Mouse (Mus musculus) kidney, adult 9 months (tissue): ENCODE results near the gene Cd22.
"Not testable (repeated sequence)": the region's sequence is repeated elsewhere in the genome, so short reads cannot be mapped to it uniquely, and the experiment has no call there.

Source experiments
- DNase-seq: peaks from one replicate; pipeline ENCODE4 v3.0.0; 2022

Cd22 gene

GRCm38 (mm10) chr7:30859635-30860402 lies 20.3 kb downstream of the Cd22 start:
- DNase-seq = peak; percentile 40

- peak; percentile 81 for DNase-seq
Measured at GRCm38 (mm10) chr7:30859290-30859634, 20.9 kb downstream of the Cd22 start.

- DNase-seq = no peak
Measured at GRCm38 (mm10) chr7:30857746-30858145, 22.4 kb downstream of the Cd22 start.

GRCm38 (mm10) chr7:30856078-30856477 lies 24.1 kb downstream of the Cd22 start, which contains the start of gene Ffar3:
Gene Ffar3 (minus strand): TSS chr7:30856178.
- no peak for DNase-seq

GRCm38 (mm10) chr7:30851421-30851820 lies 28.7 kb downstream of the Cd22 start:
- DNase-seq = no peak

GRCm38 (mm10) chr7:30847934-30848333 lies 32.2 kb downstream of the Cd22 start:
- no peak for DNase-seq

GRCm38 (mm10) chr7:30847386-30847785 lies 32.8 kb downstream of the Cd22 start:
- DNase-seq = peak; percentile 53

- no peak for DNase-seq
Measured at GRCm38 (mm10) chr7:30846505-30847053, 33.6 kb downstream of the Cd22 start.

GRCm38 (mm10) chr7:30844676-30845297 lies 35.4 kb downstream of the Cd22 start:
- no peak for DNase-seq

GRCm38 (mm10) chr7:30842092-30842491 lies 38.0 kb downstream of the Cd22 start:
- no peak for DNase-seq

- DNase-seq = no peak
Measured at GRCm38 (mm10) chr7:30841379-30841778, 38.8 kb downstream of the Cd22 start.

- no peak for DNase-seq
Measured at GRCm38 (mm10) chr7:30840306-30840705, 39.8 kb downstream of the Cd22 start.

GRCm38 (mm10) chr7:30837277-30837676 lies 42.9 kb downstream of the Cd22 start:
- DNase-seq = no peak

GRCm38 (mm10) chr7:30832684-30833083 lies 47.5 kb downstream of the Cd22 start:
- not testable (repeated sequence) for DNase-seq

- no peak for DNase-seq
Measured at GRCm38 (mm10) chr7:30832261-30832660, 47.9 kb downstream of the Cd22 start.

- DNase-seq = no peak
Measured at GRCm38 (mm10) chr7:30829428-30829827, 50.7 kb downstream of the Cd22 start.

- not testable (repeated sequence) for DNase-seq
Measured at GRCm38 (mm10) chr7:30828871-30829270, 51.3 kb downstream of the Cd22 start.

GRCm38 (mm10) chr7:30826660-30827059 lies 53.5 kb downstream of the Cd22 start:
- no peak for DNase-seq

- no peak for DNase-seq
Measured at GRCm38 (mm10) chr7:30824306-30824705, 55.8 kb downstream of the Cd22 start.

GRCm38 (mm10) chr7:30823675-30824074 lies 56.5 kb downstream of the Cd22 start, which contains the start of gene Ffar2:
Gene Ffar2 (minus strand): TSS chr7:30823775.
- no peak for DNase-seq

GRCm38 (mm10) chr7:30821532-30821931 lies 58.6 kb downstream of the Cd22 start:
- peak; percentile 26 for DNase-seq

- no peak for DNase-seq
Measured at GRCm38 (mm10) chr7:30820854-30821445, 59.2 kb downstream of the Cd22 start.

- DNase-seq = no peak
Measured at GRCm38 (mm10) chr7:30820131-30820530, 60.0 kb downstream of the Cd22 start.
